Mouse (Mus musculus) lung, embryonic 14.5 days (tissue): ENCODE measurements at regions not wholly inside any gene's neighbourhood (a gene's known extent, or its start where the extent isn't known, plus 50 kb on each side); places are given as distances from the start of the nearest gene placed in this dataset.
A peak's percentile ranks its signal among the peaks of the same experiment; 100 is the strongest.

ENCODE experiments used
- ATAC-seq: fragments of 200-750 bp; cut with Nextera tagmentation; 2 replicates; pipeline ENCODE4 v1.8.0; 2017; ENCODE audit warnings: mild to moderate bottlenecking, moderate TSS enrichment, moderate library complexity; ENCODE audit not compliant: insufficient read depth
- DNase-seq: peaks from one replicate; pipeline ENCODE4 v3.0.0-alpha.2; 2015
- H3K27ac ChIP-seq: fragments of 300-500 bp; sonication (generic); 2 replicates; pipeline ENCODE4 v1.5.1; 2014; ENCODE audit warnings: low read depth, mild to moderate bottlenecking, moderate library complexity
- H3K27me3 ChIP-seq: fragments of 300-500 bp; sonication (generic); 2 replicates; pipeline ENCODE4 v1.6.1; 2014; ENCODE audit warnings: low read length, control low read depth; ENCODE audit not compliant: insufficient read depth
- H3K36me3 ChIP-seq: fragments of 300-500 bp; sonication (generic); 2 replicates; pipeline ENCODE4 v1.6.1; 2014; ENCODE audit warnings: control low read depth; ENCODE audit not compliant: insufficient read depth
- H3K4me1 ChIP-seq: fragments of 300-500 bp; sonication (generic); 2 replicates; pipeline ENCODE4 v1.6.1; 2014; ENCODE audit warnings: antibody characterized with exemption, control low read depth; ENCODE audit not compliant: insufficient read depth
- H3K4me2 ChIP-seq: fragments of 300-500 bp; sonication (generic); 2 replicates; pipeline ENCODE4 v1.6.1; 2014; ENCODE audit warnings: mild to moderate bottlenecking
- H3K4me3 ChIP-seq: fragments of 300-500 bp; sonication (generic); 2 replicates; pipeline ENCODE4 v1.5.1; 2014; ENCODE audit warnings: low read depth, low read length
- H3K9ac ChIP-seq: fragments of 300-500 bp; sonication (generic); 2 replicates; pipeline ENCODE4 v1.6.1; 2014
- H3K9me3 ChIP-seq: fragments of 300-500 bp; sonication (generic); 2 replicates; pipeline ENCODE4 v1.6.1; 2016; ENCODE audit warnings: low read depth, low read length, control low read depth
- CTCF ChIP-seq: IDR thresholded peaks from 2 replicates; pipeline ENCODE4 v1.5.1; 2016; ENCODE audit warnings: antibody characterized with exemption, low read depth
- WGBS: fragments of 180-500 bp; shearing (Covaris S2); extraction: QIAGEN DNeasy Blood & Tissue Kit; methylation state at CpG from one replicate; pipeline ENCODE4 v1.1.7; 2014; 5-methylcytosine and 5-hydroxymethylcytosine counted together

- no peaks in the 10 kb centered on the region for H3K4me1 ChIP-seq
- 67% methylated on average over 1 of the region's 1 CpGs for WGBS
- no peak overlapping the region for H3K9ac ChIP-seq
- no peak for DNase-seq
- H3K9me3 ChIP-seq = no peaks in the 10 kb centered on the region
- peak; percentile 16; the same call in 1 of the 2 replicates for TF ChIP-seq CTCF
- H3K27me3 ChIP-seq = no peaks in the 10 kb centered on the region
- no peak for ATAC-seq
- H3K27ac ChIP-seq = no peak overlapping the region
- no peaks in the 10 kb centered on the region for H3K36me3 ChIP-seq
- H3K4me2 ChIP-seq = no peak overlapping the region
- H3K4me3 ChIP-seq = no peak overlapping the region
Measured at GRCm38 (mm10) chr6:41108897-41109296, 73.6 kb upstream of the 2210010C04Rik start.

GRCm38 (mm10) chr6:41103689-41104400 is 68.5 kb upstream of the 2210010C04Rik start:
- H3K9me3 ChIP-seq = no peaks in the 10 kb centered on the region
- DNase-seq (no peak), ATAC-seq (no peak)
- no peak overlapping the region for H3K9ac ChIP-seq
- H3K4me3 ChIP-seq = no peak overlapping the region
- TF ChIP-seq CTCF = no peak
- H3K27ac ChIP-seq = no peak overlapping the region
- H3K4me2 ChIP-seq = no peak overlapping the region
- no peaks in the 10 kb centered on the region for H3K4me1 ChIP-seq
- no peaks in the 10 kb centered on the region for H3K27me3 ChIP-seq
- WGBS = 60% methylated on average over 6 of the region's 6 CpGs
- H3K36me3 ChIP-seq = no peaks in the 10 kb centered on the region

- DNase-seq (no peak), ATAC-seq (no peak)
- no peak overlapping the region for H3K27ac ChIP-seq
- H3K4me1 ChIP-seq = no peaks in the 10 kb centered on the region
- WGBS = 74% methylated on average over 2 of the region's 2 CpGs
- no peak overlapping the region for H3K4me3 ChIP-seq
- H3K36me3 ChIP-seq = no peaks in the 10 kb centered on the region
- no peak overlapping the region for H3K4me2 ChIP-seq
- no peak overlapping the region for H3K9ac ChIP-seq
- no peaks in the 10 kb centered on the region for H3K9me3 ChIP-seq
- H3K27me3 ChIP-seq = no peaks in the 10 kb centered on the region
- no peak for TF ChIP-seq CTCF
Measured at GRCm38 (mm10) chr6:41101997-41102396, 66.7 kb upstream of the 2210010C04Rik start.

GRCm38 (mm10) chr6:41100258-41100657 is 64.9 kb upstream of the 2210010C04Rik start:
- ATAC-seq = no peak
- no peak overlapping the region for H3K27ac ChIP-seq
- no peak for DNase-seq
- no peak overlapping the region for H3K4me2 ChIP-seq
- H3K36me3 ChIP-seq = no peaks in the 10 kb centered on the region
- no peak for TF ChIP-seq CTCF
- H3K4me3 ChIP-seq = no peak overlapping the region
- H3K4me1 ChIP-seq = no peaks in the 10 kb centered on the region
- WGBS = 83% methylated on average over 2 of the region's 2 CpGs
- no peak overlapping the region for H3K9ac ChIP-seq
- H3K27me3 ChIP-seq = no peaks in the 10 kb centered on the region
- no peaks in the 10 kb centered on the region for H3K9me3 ChIP-seq

GRCm38 (mm10) chr6:41091177-41091829 is 56.0 kb upstream of the 2210010C04Rik start:
- Histone ChIP-seq H3K9ac (no peak overlapping the region), H3K36me3 (no peaks in the 10 kb centered on the region), H3K27ac (no peak overlapping the region), H3K4me1 (no peaks in the 10 kb centered on the region), H3K9me3 (no peaks in the 10 kb centered on the region), H3K4me2 (no peak overlapping the region), H3K27me3 (no peaks in the 10 kb centered on the region), H3K4me3 (no peak overlapping the region)
- 36% methylated on average over 4 of the region's 4 CpGs for WGBS
- DNase-seq = peak; percentile 61
- no peak for ATAC-seq
- peak; percentile 48 for TF ChIP-seq CTCF
